Mouse (Mus musculus): ENCODE data around the gene Pld6.

DNA sequence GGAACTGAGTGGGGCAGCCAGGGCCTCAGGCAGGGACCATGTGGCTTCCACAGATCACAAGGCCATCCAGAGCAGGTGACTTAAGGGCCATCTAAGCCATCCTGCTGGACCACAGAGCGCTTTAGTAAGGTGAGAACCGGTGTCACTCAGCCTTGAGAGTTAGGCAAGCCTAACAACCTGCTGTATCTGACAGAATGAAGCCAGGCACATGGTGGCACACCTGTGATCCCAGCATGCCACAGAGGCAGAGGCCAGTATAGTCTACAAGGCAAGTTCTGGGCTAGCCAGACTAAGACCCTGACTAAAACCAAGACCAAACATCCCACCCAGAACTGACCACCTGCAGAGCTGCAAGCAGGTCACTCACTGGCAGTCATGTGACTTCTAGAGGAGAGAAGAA is 18.2 kb upstream of the Pld6 start:
- no peak for TF ChIP-seq POLR2A (IDR thresholded peaks at IDR 0.05; ENCODE audit: low read depth, low read length)
- no peak for TF ChIP-seq CTCF (IDR thresholded peaks at IDR 0.05; ENCODE audit: borderline replicate concordance, insufficient read depth, low read length)
